Mouse (Mus musculus) gastrocnemius, postnatal 14 days (tissue): ENCODE measurements at regions not wholly inside any gene's neighbourhood (a gene's known extent, or its start where the extent isn't known, plus 50 kb on each side); places are given as distances from the start of the nearest gene placed in this dataset.

ENCODE experiments used
- DNase-seq: peaks from one replicate; pipeline ENCODE4 v3.0.0; 2021; ENCODE audit warnings: mixed read lengths
- intact Hi-C: fragments of 180-260 bp; cut with DNase I; formaldehyde crosslinking; loops from one replicate; pipeline ENCODE4 v1.15.1; 2025; ENCODE audit warnings: low total_unique reads

- intact Hi-C loops = no loop called here
- no peak for DNase-seq
Observed at GRCm38 (mm10) chr15:96179511-96179910, 107.8 kb upstream of the Arid2 start.

- intact Hi-C loops = no loop called here
- DNase-seq = no peak
Observed at GRCm38 (mm10) chr15:96180036-96180435, 107.3 kb upstream of the Arid2 start.

- intact Hi-C loops = no loop called here
- DNase-seq = no peak
Observed at GRCm38 (mm10) chr15:96180977-96181376, 106.3 kb upstream of the Arid2 start.

- intact Hi-C loops = no loop called here
- DNase-seq = no peak
Observed at GRCm38 (mm10) chr15:96182313-96182712, 105.0 kb upstream of the Arid2 start.

GRCm38 (mm10) chr15:96183069-96183468 is 104.2 kb upstream of the Arid2 start:
- no peak for DNase-seq
- intact Hi-C loops = no loop called here

- DNase-seq = peak; percentile 7
- intact Hi-C loops = no loop called here
Observed at GRCm38 (mm10) chr15:96184666-96185065, 102.7 kb upstream of the Arid2 start.

GRCm38 (mm10) chr15:96185429-96185828 is 101.9 kb upstream of the Arid2 start:
- DNase-seq = no peak
- intact Hi-C loops = no loop called here

GRCm38 (mm10) chr15:96185901-96186300 is 101.4 kb upstream of the Arid2 start:
- intact Hi-C loops = no loop called here
- no peak for DNase-seq

GRCm38 (mm10) chr15:96189551-96189950 is 97.8 kb upstream of the Arid2 start:
- no peak for DNase-seq
- intact Hi-C loops = no loop called here

- DNase-seq = no peak
- intact Hi-C loops = no loop called here
Observed at GRCm38 (mm10) chr15:96197413-96197812, 89.9 kb upstream of the Arid2 start.

GRCm38 (mm10) chr15:96197932-96198331 is 89.4 kb upstream of the Arid2 start:
- intact Hi-C loops = no loop called here
- no peak for DNase-seq

- no peak for DNase-seq
- intact Hi-C loops = no loop called here
Observed at GRCm38 (mm10) chr15:96201273-96201672, 86.0 kb upstream of the Arid2 start.

GRCm38 (mm10) chr15:96201701-96202460 is 85.4 kb upstream of the Arid2 start:
- DNase-seq = peak; percentile 20
- intact Hi-C loops = no loop called here

- intact Hi-C loops = no loop called here
- no peak for DNase-seq
Observed at GRCm38 (mm10) chr15:96204187-96204586, 83.1 kb upstream of the Arid2 start.

GRCm38 (mm10) chr15:96204623-96205022 is 82.7 kb upstream of the Arid2 start:
- no peak for DNase-seq
- intact Hi-C loops = no loop called here

GRCm38 (mm10) chr15:96210721-96211400 is 76.5 kb upstream of the Arid2 start:
- intact Hi-C loops = no loop called here
- DNase-seq = no peak

GRCm38 (mm10) chr15:96213541-96214312 is 73.6 kb upstream of the Arid2 start:
- no peak for DNase-seq
- intact Hi-C loops = no loop called here

- intact Hi-C loops = no loop called here
- no peak for DNase-seq
Observed at GRCm38 (mm10) chr15:96217896-96218295, 69.4 kb upstream of the Arid2 start.

- no peak for DNase-seq
- intact Hi-C loops = no loop called here
Observed at GRCm38 (mm10) chr15:96219746-96220145, 67.6 kb upstream of the Arid2 start.

GRCm38 (mm10) chr15:96231969-96232368 is 55.3 kb upstream of the Arid2 start:
- no peak for DNase-seq
- intact Hi-C loops = no loop called here
